Mouse (Mus musculus) liver, adult 2 months (tissue): ENCODE measurements around the gene Gm10271.

Experiments used
- CTCF ChIP-seq: fragments of 200-500 bp; IDR thresholded peaks from 2 replicates; pipeline ENCODE4 v1.5.1; 2011; ENCODE audit warnings: low read depth, low read length, control low read depth
- POLR2A ChIP-seq: fragments of 200-500 bp; IDR thresholded peaks from 2 replicates; pipeline ENCODE4 v1.6.1; 2011; ENCODE audit warnings: low read length, control low read depth; ENCODE audit not compliant: insufficient read depth; ENCODE audit errors: extremely low read depth

DNA sequence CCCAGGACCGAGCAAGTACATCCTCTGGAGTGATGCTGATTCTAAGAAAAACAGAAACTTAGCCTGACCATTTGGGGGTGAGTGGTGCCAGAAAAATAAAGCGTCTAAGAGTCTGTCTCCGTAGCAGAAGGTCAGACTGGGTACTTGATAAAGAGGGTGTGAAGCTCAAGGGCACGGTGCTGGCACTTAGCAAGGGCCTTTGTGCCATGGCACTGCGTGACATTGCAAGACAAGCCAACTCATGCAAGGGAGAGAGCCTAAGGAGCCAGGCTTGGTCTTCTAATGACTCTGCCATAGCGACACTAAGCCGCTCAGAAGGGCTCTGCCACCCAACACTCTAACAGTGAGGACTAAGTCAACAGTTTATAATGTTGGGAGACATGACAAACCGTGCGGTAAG is 6.4 kb upstream of the Gm10271 start:
- no peak for TF ChIP-seq POLR2A
- TF ChIP-seq CTCF: no peak
